Mouse (Mus musculus) frontal cortex, postnatal 14 days (tissue): Measurements from ENCODE around the gene Vav3.
A peak's percentile ranks its signal among the peaks of the same experiment; 100 is the strongest.

Experiments used
- DNase-seq, 2 experiments: peaks; one replicate each; pipeline ENCODE4 v3.0.0; 2022; ENCODE audit warnings: low spot score in 2 of 2

The Vav3 gene

GRCm38 (mm10) chr3:109499861-109500456 lies 159.5 kb downstream of the Vav3 start:
- no peak for DNase-seq

DNA sequence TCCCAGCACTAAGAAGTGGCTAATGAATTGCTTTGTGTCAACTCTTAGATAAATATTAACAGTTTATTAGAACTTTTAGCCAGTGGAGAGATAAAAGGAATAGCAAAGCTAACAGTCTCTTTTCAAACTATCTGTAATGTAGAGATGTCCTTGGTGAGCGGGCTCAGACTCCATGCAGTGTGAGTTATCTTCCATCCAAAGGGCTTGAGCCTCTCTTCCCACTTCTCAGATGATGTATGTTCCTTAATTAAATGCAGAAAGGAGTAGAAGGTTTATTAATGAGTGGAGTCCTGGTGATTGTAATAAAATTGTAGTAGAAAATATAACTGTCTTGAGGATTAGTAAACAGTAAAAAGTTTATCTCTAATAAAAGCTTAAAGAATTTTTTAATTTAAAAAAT lies 169.3 kb downstream of the Vav3 start:
- DNase-seq: no peak

GRCm38 (mm10) chr3:109511849-109512248 lies 171.4 kb downstream of the Vav3 start:
- no peak for DNase-seq

GRCm38 (mm10) chr3:109515479-109515878 lies 175.0 kb downstream of the Vav3 start:
- no peak for DNase-seq

GRCm38 (mm10) chr3:109516372-109516771 lies 175.9 kb downstream of the Vav3 start:
- DNase-seq: no peak

- no peak for DNase-seq
Measured at GRCm38 (mm10) chr3:109522115-109522514, 181.7 kb downstream of the Vav3 start.

DNA sequence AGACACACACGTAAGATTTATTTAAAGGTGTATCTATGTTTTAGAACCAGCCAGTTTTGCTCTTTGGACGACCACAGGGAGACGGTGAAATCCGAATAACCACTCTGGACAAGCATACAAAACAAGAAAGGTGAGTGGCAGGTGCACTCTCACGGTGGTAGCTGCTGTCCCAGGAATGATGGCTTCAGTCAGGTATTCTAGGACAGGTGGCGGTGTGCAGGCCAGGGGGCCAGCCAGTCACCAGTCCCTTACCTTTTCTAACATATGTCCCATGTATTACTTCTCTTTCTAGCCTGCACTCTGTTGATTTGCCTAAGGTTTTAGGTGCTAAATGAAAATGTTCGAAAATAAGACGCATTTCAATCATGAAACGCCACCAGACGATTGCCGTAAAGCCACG lies 185.4 kb downstream of the Vav3 start:
- no peak for DNase-seq

GRCm38 (mm10) chr3:109526246-109526645 lies 185.8 kb downstream of the Vav3 start:
- peak; percentile 37 to 81 for DNase-seq

DNA sequence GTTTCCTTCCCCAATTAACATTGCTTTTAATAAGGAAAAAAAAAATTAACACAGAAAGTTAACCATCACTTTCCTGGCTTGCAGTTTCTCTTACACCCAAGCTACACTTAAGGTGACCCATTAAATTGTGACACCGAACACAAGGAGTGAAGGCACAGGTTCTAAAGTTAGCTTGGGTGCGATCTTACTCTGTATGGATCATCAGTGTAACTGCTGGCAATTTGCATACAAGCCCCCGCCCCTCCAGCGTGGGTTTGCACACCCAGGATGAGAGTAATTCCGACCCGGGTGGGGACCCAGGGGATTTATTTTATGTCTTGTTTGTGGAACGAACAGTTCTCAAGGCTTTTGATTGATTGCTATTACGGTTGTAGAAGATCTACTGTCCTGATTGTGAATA lies 186.2 kb downstream of the Vav3 start:
- DNase-seq: no peak

GRCm38 (mm10) chr3:109528688-109529087 lies 188.2 kb downstream of the Vav3 start:
- DNase-seq: no peak

DNA sequence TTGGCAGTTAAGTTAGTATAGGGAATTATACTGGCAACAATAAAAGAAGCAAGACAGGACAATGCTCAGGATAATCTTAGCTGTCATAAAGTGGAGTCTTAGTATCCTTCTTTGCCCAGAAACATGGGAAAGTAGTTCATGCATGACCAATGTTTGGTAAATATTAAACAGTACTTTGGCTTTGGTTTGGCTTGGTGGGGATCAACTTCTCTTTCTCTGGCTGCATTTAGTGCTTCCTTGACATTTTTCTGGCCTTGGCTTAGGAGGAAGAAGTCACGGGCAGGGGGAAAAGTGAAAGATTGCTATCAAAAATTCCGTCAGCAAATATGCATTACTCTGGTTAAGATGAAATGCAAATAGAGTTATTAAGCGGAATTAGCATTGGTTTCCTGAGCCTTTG lies 197.2 kb downstream of the Vav3 start:
- no peak for DNase-seq

GRCm38 (mm10) chr3:109540009-109540408 lies 199.6 kb downstream of the Vav3 start:
- DNase-seq: no peak

- DNase-seq: no peak
Measured at GRCm38 (mm10) chr3:109544476-109545221, 204.2 kb downstream of the Vav3 start.

DNA sequence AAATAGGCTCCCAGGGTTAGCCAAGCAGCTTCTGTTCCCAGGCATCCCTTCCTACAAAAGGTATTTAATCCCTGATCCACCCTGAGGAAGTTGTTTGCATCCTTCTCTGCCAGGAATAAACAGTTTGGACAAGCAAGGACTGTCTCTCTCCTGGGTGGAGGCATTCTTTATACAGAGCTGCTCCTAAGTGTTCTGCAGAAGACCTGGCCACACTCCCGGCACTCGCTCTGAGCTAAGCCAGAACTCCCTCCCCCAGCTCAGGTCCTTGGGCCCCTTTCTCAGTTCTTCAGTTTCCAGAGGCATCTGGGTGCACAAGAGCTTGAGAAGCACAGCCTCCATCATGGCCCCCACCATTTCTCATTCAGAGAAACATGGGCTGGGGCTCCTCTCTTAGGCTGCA lies 216.9 kb downstream of the Vav3 start:
- no peak for DNase-seq

DNA sequence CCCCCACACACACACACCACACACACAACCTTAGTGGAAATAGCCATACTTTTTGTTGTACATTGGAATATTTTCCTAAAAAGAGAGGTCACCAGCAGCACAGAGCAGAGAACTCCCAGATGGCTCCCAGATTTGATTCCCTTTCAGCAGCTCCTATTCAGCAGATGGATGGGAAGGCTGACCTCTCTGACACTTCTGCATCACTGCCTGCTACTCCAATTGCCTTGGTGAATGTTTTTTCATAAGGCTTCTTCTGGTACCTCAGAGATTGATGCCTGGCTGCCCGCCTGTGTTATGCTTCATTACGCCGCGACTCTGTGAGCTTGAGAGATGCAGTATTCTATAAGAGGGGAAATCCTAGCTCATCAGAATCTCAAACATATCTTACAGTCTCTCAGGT lies 220.8 kb downstream of the Vav3 start:
- DNase-seq: no peak

DNA sequence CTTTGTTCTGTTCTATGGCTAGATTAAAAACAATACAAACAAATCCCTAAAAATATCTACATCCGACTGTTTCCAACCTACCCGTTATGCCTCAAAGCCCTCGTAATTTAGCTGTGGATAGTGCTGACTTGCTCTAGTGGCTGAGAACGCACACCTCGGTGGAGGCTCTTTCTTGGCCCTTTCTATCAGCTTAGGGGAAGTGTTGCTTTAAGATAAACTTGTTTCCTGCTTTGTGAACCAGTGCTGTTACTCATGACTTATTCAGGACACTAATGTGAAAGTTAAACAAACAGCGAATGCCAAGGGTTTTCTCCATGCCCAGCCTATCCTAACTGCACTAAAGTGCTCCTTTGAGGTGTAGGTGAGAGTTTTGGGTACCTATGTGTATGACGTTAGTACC lies 221.3 kb downstream of the Vav3 start:
- no peak for DNase-seq

DNA sequence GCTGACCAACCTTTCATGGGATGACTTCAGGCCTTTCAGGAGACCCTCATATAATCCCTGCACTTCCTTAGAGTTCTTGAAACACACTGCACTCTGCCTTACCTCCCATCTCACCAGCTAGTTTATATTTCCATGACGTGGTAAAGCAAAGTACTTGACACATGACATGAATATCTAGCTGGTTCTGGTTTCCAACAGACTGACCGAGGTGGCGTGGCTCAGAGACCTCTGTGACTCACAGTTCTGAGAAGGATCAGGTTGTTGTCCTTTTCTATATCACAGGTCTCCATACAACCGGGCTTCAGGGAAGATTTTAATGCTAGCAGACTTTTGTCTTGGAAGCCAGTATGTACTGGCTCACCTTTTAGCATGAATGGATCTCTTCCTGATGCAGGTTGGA lies 221.8 kb downstream of the Vav3 start:
- DNase-seq: no peak

DNA sequence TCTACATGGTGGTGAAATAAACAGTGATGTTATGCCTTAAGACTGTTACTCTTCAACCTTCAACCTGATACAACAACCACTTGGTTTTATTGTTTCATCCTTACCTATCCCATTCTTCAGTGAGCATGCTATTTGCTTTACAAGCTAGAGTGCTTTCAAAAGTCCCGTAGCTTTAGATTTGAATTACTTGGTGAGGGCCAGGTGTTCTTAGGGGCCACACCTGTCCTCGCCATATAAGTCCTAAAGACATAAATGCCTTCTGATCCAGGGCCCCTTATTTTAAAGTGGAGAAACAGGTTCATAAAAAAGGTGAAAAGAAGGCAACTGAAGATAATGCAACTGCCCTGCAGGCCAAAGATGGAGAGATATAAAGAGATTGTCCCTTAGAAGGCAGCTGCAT lies 224.0 kb downstream of the Vav3 start:
- DNase-seq: no peak

DNA sequence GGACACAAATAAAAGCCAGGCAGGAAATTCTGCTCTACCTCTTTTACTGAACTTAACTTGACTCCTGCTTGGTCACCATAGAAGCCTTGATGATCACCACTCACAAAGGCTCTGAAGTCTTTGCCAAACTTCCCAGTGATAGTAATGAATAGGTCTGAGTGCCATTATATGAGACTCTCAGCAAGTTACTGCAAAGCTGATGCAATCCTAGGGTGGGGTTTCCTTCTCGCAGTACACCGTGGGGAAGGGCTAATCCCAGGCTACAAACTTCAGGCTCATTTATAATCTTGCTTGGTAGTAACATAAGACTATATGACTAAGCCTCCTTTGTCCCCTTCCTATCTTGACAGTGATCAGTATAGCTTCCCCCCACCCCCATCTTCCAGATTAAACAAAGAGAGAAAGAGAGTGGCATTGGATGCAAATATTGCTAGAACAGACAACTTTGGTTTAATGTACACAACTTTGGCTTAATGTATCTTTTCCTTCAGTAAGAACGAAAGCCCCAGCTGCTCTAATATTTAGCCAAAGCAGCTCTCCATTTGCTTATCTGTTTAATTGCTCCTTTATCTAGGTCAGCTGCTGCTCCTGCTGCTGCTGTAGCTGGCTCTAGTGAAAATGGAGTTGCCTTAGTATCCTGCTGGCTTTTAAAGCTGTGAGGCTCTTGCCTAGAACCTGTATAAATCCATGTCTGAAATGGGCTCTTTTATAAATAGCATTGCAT lies 228.3 kb downstream of the Vav3 start:
- DNase-seq: no peak

- no peak for DNase-seq
Measured at GRCm38 (mm10) chr3:109571483-109571882, 231.0 kb downstream of the Vav3 start.

GRCm38 (mm10) chr3:109572871-109573270 lies 232.4 kb downstream of the Vav3 start:
- DNase-seq: no peak

GRCm38 (mm10) chr3:109573549-109574146 lies 233.2 kb downstream of the Vav3 start:
- DNase-seq: no peak

- DNase-seq: no peak
Measured at GRCm38 (mm10) chr3:109574161-109574560, 233.7 kb downstream of the Vav3 start.
